Mouse (Mus musculus) cerebral cortex, adult 2 months (tissue): ENCODE data around the gene Shtn1.

Experiments used
- WGBS: fragments of 180-500 bp; shearing (Covaris S2); methylation state at CpG from one replicate; pipeline ENCODE4 v1.1.7; 2018; 5-methylcytosine and 5-hydroxymethylcytosine counted together

Gene Shtn1

GRCm38 (mm10) chr19:59075472-59076101 lies at the start of gene Shtn1:
TSS of gene Shtn1 (minus strand) at chr19:59076100.
- under 1% methylated on average over 31 of the region's 46 CpGs for WGBS

DNA sequence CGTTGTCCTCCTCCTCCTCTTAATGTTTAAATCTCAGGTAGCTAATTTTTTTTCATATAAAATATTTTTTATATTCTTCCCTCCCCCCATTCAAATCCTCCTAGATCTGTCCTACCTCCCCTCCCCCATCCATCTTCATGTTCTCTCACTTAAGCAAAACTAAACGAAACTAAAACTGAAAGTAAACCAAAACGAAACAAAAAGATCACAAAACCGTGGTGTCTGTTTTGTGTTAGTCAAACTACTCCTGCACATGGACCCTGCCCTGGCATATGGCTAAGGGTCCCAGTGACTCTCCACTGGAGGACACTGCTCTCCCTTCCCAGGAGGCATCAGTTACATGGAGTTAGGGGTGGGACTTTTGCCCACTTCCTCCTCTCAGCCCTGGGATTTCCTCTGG lies 38.3 kb upstream of the Shtn1 start:
- WGBS: 68% methylated on average over 4 of the region's 4 CpGs

DNA sequence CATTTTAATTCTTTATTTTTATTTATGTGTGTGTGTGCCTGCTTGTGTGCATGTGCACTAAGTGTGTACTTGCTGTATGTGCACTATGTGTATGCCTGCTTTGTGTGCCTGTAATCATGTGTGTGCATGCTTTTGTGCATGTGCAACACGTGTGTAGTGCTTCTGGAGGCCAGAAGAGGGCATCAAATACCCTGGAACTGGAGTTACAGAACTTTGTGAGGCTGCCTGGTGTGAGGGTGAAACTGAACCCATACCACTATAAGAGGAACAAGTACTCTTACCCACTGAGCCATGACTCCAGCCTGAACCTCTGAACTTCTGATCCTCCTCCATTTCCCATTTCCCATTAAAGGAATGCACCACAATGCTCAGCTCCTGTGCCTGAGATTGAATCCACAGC lies 34.0 kb upstream of the Shtn1 start:
- 46% methylated on average over 1 of the region's 1 CpGs for WGBS

GRCm38 (mm10) chr19:59098315-59098714 lies 22.4 kb upstream of the Shtn1 start:
- 52% methylated on average over 1 of the region's 1 CpGs for WGBS

DNA sequence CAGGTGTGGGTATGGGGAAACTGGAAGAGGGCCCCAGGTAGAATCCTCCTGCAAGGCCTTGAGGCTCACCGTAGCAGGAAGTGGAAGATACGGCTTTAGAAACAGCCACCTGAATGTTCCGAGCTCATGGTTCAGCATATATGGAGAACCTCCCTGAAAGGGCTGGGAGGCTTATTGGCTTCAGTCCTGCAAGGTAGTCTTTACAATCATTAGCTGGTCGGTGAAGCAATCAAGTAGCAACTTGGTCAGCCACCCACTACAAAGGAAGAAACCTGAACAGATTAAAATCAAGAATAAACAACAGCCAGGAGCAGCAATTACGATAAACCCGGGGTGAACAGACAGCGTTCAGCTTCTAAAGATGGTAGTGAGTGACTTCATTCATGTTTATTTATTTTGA lies 16.4 kb upstream of the Shtn1 start:
- 94% methylated on average over 7 of the region's 7 CpGs for WGBS

- WGBS: 81% methylated on average over 1 of the region's 1 CpGs
Observed at GRCm38 (mm10) chr19:59090337-59090736, 14.4 kb upstream of the Shtn1 start.

- 73% methylated on average over 4 of the region's 4 CpGs for WGBS
Observed at GRCm38 (mm10) chr19:59084296-59084695, 8.4 kb upstream of the Shtn1 start.

DNA sequence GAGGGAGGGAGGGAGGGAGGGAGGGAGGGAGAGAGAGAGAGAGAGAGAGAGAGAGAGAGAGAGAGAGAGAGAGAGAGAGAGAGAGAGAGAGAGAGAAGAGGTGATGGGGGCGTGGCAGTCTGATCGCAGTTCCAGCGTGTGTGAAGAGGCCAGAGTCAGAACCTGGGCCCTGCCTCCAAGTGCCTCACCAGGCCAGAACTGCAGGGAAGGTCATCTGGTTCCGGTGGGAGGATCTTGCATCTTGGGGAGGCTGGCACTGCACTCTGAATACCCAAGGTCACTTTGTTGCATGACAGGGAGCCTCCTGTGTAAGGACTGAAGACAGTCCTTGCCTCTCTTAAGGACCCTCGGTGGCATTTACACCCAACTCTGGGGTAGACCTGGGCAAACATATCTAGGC lies 231 bp upstream of the Shtn1 start:
- WGBS: 16% methylated on average over 5 of the region's 5 CpGs

- 2% methylated on average over 46 of the region's 46 CpGs for WGBS
Observed at GRCm38 (mm10) chr19:59074841-59075471, 944 bp downstream of the Shtn1 start.

- 66% methylated on average over 3 of the region's 3 CpGs for WGBS
Observed at GRCm38 (mm10) chr19:59074381-59074780, 1.5 kb downstream of the Shtn1 start.

DNA sequence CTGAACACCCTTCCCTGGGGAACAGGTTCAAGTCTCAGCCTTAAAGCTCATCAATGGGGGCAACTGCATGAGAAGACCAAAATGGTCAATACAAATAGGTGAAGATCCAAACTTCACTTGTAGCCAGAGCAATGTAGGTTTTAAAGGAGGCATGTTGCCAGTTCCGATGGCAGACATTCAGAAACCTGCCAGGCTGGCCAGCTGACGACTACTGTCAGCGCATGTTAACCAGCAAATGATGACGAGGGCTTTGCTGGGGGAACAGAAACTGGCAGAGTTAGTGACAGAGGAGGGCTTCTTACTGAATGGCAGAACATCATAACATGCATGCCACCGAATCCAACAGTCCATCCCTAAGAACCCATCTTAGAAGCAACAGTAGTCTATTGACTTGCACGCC lies 2.9 kb downstream of the Shtn1 start:
- 44% methylated on average over 6 of the region's 6 CpGs for WGBS

GRCm38 (mm10) chr19:59071979-59072378 lies 3.9 kb downstream of the Shtn1 start:
- 85% methylated on average over 2 of the region's 2 CpGs for WGBS

DNA sequence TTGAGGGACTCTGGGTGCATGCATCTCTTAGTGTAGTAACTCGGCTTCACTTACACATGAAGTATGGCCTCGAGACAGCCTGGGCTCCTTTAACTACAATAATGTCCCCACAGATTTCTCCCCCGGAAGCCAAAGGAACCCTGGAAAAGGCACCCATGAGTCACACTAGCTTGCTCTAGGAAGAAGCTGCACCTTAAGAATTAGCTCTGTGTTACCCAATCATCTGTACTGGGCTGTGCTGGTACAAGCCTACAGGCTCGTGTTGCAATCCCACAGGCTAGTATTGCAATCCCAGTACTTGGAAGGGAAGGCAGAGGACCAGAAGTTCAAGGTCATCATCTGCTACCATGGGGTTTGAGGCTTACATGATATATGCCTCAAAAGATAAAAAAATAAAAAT lies 4.5 kb downstream of the Shtn1 start:
- WGBS: 74% methylated on average over 4 of the region's 4 CpGs

- 70% methylated on average over 1 of the region's 1 CpGs for WGBS
Observed at GRCm38 (mm10) chr19:59067652-59068051, 8.2 kb downstream of the Shtn1 start.

- WGBS: 82% methylated on average over 2 of the region's 2 CpGs
Observed at GRCm38 (mm10) chr19:59066670-59067069, 9.2 kb downstream of the Shtn1 start.

- 45% methylated on average over 5 of the region's 5 CpGs for WGBS
Observed at GRCm38 (mm10) chr19:59066115-59066514, 9.8 kb downstream of the Shtn1 start.

GRCm38 (mm10) chr19:59064616-59065015 lies 11.3 kb downstream of the Shtn1 start:
- WGBS: 85% methylated on average over 5 of the region's 5 CpGs

DNA sequence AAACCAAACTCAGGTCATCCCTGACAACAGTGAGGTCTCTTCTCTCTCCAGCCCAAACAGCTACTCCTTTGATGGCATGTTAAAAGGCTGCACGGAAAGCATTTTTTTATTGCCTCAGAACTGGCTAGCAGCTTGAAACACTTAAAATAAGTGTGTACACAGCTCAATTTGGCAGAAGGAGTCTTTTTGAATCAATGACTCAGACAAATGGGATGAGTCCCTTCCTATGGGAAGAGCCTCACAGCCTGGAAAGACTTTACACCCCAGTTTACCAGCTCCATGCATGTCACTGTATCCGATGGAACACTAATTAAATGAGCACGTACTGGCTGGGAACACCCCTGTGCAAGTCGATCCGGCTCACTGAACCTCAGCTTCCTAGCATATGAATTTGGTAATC lies 12.3 kb downstream of the Shtn1 start:
- WGBS: 54% methylated on average over 5 of the region's 5 CpGs

DNA sequence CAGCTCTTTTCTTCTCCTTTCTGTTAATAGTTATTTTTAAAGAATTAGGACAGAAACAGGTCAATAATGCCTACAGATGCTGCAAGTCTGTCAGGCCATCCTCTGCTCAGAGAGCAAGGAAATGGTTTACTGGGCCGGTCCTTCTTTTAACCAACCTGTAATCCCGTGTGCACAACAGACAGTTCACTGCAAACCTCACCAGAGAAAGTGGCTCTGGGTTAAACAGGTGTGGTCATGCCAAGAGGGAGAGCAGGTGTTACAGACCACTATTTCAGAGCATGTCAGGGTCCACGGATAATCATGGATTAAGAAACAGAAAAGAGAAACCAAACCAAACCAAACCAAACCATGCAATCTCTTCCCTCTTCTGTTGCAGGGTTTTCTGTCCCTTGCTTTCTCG lies 17.8 kb downstream of the Shtn1 start:
- WGBS: 92% methylated on average over 4 of the region's 4 CpGs

GRCm38 (mm10) chr19:59057366-59057765 lies 18.5 kb downstream of the Shtn1 start:
- WGBS: 72% methylated on average over 5 of the region's 5 CpGs

DNA sequence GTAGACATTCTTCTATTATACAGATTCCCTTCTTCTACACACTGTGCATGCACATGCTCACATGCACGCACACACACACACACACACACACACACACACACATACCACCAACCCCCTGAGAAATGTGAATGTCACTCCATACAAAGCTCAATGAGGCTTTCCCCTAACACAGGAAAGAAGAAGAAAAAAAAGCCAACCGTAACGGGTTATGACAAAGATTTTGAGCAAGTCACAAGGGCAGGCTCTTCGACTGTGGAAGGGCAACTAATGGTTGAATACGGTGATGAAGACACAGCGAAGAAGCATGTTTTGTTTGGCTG lies 21.3 kb downstream of the Shtn1 start:
- WGBS: 70% methylated on average over 6 of the region's 6 CpGs

- WGBS: 59% methylated on average over 6 of the region's 6 CpGs
Observed at GRCm38 (mm10) chr19:59053931-59054631, 21.8 kb downstream of the Shtn1 start.

DNA sequence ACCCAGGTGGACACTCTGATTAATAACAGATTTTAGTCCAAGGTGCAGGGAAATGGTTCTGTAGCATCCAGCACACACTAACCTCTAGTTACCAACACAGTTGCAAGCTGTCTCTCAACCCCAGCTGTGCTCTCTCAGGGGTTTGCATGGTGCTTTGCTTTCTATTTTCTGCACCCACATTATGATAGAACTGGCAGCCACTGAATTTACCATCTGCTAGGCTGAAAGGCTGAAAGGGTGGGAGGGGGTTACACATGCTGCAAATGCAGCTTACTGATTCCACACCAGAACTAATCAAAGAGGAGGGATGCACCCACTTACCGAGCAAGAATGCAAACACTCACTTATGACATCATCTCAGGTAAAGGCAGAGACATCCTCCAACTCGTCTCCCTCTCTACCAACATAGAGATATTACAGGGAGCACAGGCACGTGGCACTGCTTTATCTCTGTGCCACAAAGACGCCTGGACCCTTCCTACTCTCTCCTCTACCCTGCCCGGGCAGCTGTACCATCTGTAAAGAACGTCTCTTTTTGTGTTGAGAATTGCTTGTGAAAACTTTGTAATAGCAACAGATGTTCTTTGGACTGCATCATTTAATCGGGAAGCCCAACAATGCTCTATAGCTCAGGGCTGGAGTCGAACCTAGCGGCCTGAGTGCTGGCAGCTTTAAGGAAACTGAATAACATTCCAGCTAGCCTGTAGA lies 23.0 kb downstream of the Shtn1 start:
- 47% methylated on average over 9 of the region's 9 CpGs for WGBS
